Mouse (Mus musculus) cerebellum, adult 11-12 months (tissue): Measurements from ENCODE around the gene Pde3b.
"Not testable (repeated sequence)": the region's sequence is repeated elsewhere in the genome, so short reads cannot be mapped to it uniquely, and the experiment has no call there.

Source experiments
- DNase-seq: peaks from one replicate; pipeline ENCODE4 v3.0.0; 2022

The Pde3b gene

GRCm38 (mm10) chr7:114479779-114480178 lies 64.7 kb downstream of the Pde3b start:
- no peak for DNase-seq

- DNase-seq: no peak
Measured at GRCm38 (mm10) chr7:114480196-114480989, 65.3 kb downstream of the Pde3b start.

GRCm38 (mm10) chr7:114481008-114481407 lies 65.9 kb downstream of the Pde3b start:
- DNase-seq: no peak

- DNase-seq: no peak
Measured at GRCm38 (mm10) chr7:114481429-114481931, 66.4 kb downstream of the Pde3b start.

GRCm38 (mm10) chr7:114492540-114492939 lies 77.5 kb downstream of the Pde3b start:
- DNase-seq: no peak

GRCm38 (mm10) chr7:114494033-114494432 lies 79.0 kb downstream of the Pde3b start:
- no peak for DNase-seq

- no peak for DNase-seq
Measured at GRCm38 (mm10) chr7:114499293-114499692, 84.2 kb downstream of the Pde3b start.

GRCm38 (mm10) chr7:114508879-114509278 lies 93.8 kb downstream of the Pde3b start:
- no peak for DNase-seq

- no peak for DNase-seq
Measured at GRCm38 (mm10) chr7:114520122-114520521, 105.0 kb downstream of the Pde3b start.

- DNase-seq: no peak
Measured at GRCm38 (mm10) chr7:114526245-114526644, 111.2 kb downstream of the Pde3b start.

GRCm38 (mm10) chr7:114536179-114536578 lies 121.1 kb downstream of the Pde3b start:
- DNase-seq: no peak

GRCm38 (mm10) chr7:114562531-114563241 lies 147.6 kb downstream of the Pde3b start, which contains the start of gene Cyp2r1:
TSS of gene Cyp2r1 (minus strand) at chr7:114562972.
- peak; percentile 73 for DNase-seq

- not testable (repeated sequence) for DNase-seq
Measured at GRCm38 (mm10) chr7:114573866-114574265, 158.8 kb downstream of the Pde3b start.

GRCm38 (mm10) chr7:114576931-114577330 lies 161.8 kb downstream of the Pde3b start:
- DNase-seq: no peak

GRCm38 (mm10) chr7:114577665-114578064 lies 162.6 kb downstream of the Pde3b start:
- DNase-seq: no peak

GRCm38 (mm10) chr7:114580426-114580825 lies 165.3 kb downstream of the Pde3b start:
- DNase-seq: no peak

- DNase-seq: no peak
Measured at GRCm38 (mm10) chr7:114581200-114581599, 166.1 kb downstream of the Pde3b start.

GRCm38 (mm10) chr7:114582441-114582840 lies 167.4 kb downstream of the Pde3b start:
- no peak for DNase-seq
